ENCODE assay signal across 11 mouse cellular contexts in the genomic region with DNA sequence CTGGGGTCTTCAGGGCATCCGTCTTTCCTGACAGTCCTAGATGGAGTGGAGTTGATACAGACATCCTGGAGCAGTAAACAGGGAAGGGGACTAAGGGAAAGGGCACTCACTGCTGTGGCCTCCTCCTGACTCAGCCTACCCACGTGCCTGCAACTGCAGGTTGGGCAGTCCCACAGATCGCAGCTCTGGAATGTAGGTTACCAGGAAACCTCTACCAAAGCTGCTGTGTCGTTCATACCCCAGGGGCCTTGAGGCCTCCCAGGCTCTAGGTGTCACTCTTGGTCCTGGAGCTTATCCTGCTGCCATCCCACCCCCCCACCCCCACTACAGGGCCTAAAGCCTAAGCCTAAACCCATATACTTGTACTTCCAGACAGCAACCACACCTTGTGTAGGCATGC. TPM values are rescaled to one million over a fixed set of nuclear protein-coding genes. Genes with fewer than 3 reads are reported as not detected.
A peak's percentile ranks its signal among the peaks of the same experiment; 100 is the strongest.
DNase-seq lines count a peak whose midpoint lies in the region; ATAC-seq and TF ChIP-seq lines count a peak whose summit lies in the region.
"Had no signal": no experiment of that assay in that cellular context is flagged by ENCODE, and none has a peak within 500 bp of the region (broad histone marks: within the 10 kb centered on the region; RNA-seq: fewer than 3 reads in every experiment).

No protein-coding gene starts in this region.

- H3K9ac ChIP-seq in forebrain, embryonic 16.5 days (replicated peaks; ENCODE audit: low read depth, low read length), result no peak overlapping the region
- H3K9ac ChIP-seq in kidney, embryonic 15.5 days, result 0 out of 2 replicates have a peak overlapping the region, but pooled peaks have one; percentile 11
- no peak overlapping the region for H3K9ac ChIP-seq in ES-Bruce4 (ENCODE audit: low read depth, poor library complexity, severe bottlenecking)
- H3K9ac ChIP-seq in hindbrain, embryonic 16.5 days (ENCODE audit: low read depth, low read length), result no peak overlapping the region
- H3K9ac ChIP-seq: lung, embryonic 15.5 days; neural tube, embryonic 12.5 days had no signal

- no peak for ATAC-seq in forebrain, embryonic 16.5 days
- no peak for ATAC-seq in kidney, embryonic 15.5 days (replicated peaks; ENCODE audit: low FRiP score)
- no peak for ATAC-seq in hindbrain, embryonic 16.5 days

- peaks cover 51% of the 10 kb centered on the region for H3K4me1 ChIP-seq in forebrain, embryonic 10.5 days
- peaks cover 29% of the 10 kb centered on the region for H3K4me1 ChIP-seq in forebrain, embryonic 16.5 days (replicated peaks; ENCODE audit: control insufficient read depth, insufficient read depth, low read length)
- H3K4me1 ChIP-seq in kidney, embryonic 15.5 days, result peaks cover 39% of the 10 kb centered on the region
- peaks cover 27% of the 10 kb centered on the region for H3K4me1 ChIP-seq in kidney, adult 2 months (ENCODE audit: control insufficient read depth, insufficient read depth, low read length)
- peaks cover 2% of the 10 kb centered on the region for H3K4me1 ChIP-seq in ES-Bruce4 (ENCODE audit: control insufficient read depth, insufficient read depth, low read length)
- H3K4me1 ChIP-seq in hindbrain, embryonic 16.5 days (ENCODE audit: control insufficient read depth, insufficient read depth, low read depth, low read length), result peaks cover 29% of the 10 kb centered on the region

- TF ChIP-seq EP300 in ES-Bruce4 (IDR thresholded peaks at IDR 0.05; ENCODE audit: insufficient read depth, low read depth, low read length), result no peak

- no peak for TF ChIP-seq CTCF in kidney, adult 2 months (conservative IDR thresholded peaks at IDR 0.05; ENCODE audit: insufficient read depth, insufficient read length, low read depth, low read length)
- TF ChIP-seq CTCF in ES-Bruce4 (IDR thresholded peaks at IDR 0.05; ENCODE audit: low read depth, low read length), result peak; percentile 36

- H3K27ac ChIP-seq in forebrain, embryonic 10.5 days, result no peak overlapping the region
- no peak overlapping the region for H3K27ac ChIP-seq in forebrain, embryonic 16.5 days (ENCODE audit: low read length)
- H3K27ac ChIP-seq in kidney, embryonic 15.5 days, result no peak overlapping the region
- no peak overlapping the region for H3K27ac ChIP-seq in kidney, adult 2 months (ENCODE audit: insufficient read depth, low read depth, low read length)
- no peak overlapping the region; the same call in 1 of the 2 replicates for H3K27ac ChIP-seq in ES-Bruce4 (ENCODE audit: insufficient read depth, low read length)
- no peak overlapping the region for H3K27ac ChIP-seq in hindbrain, embryonic 16.5 days (ENCODE audit: low read depth, low read length)
- H3K27ac ChIP-seq: lung, embryonic 15.5 days; neural tube, embryonic 12.5 days had no signal

- no peak for TF ChIP-seq POLR2A in kidney, adult 2 months (IDR thresholded peaks at IDR 0.05; ENCODE audit: low read depth, low read length)
- TF ChIP-seq POLR2A in ES-Bruce4 (IDR thresholded peaks at IDR 0.05; ENCODE audit: insufficient read depth, low read length), result no peak

- H3K9me3 ChIP-seq in forebrain, embryonic 10.5 days, result no peaks in the 10 kb centered on the region
- H3K9me3 ChIP-seq in forebrain, embryonic 16.5 days (ENCODE audit: control insufficient read depth, low read length), result no peaks in the 10 kb centered on the region
- H3K9me3 ChIP-seq in kidney, embryonic 15.5 days (replicated peaks), result no peaks in the 10 kb centered on the region
- no peaks in the 10 kb centered on the region for H3K9me3 ChIP-seq in ES-Bruce4 (replicated peaks; ENCODE audit: control insufficient read depth, insufficient read depth, low read length, poor library complexity, severe bottlenecking)
- no peaks in the 10 kb centered on the region for H3K9me3 ChIP-seq in hindbrain, embryonic 16.5 days (ENCODE audit: control insufficient read depth, low read length)
- H3K9me3 ChIP-seq: lung, embryonic 15.5 days; neural tube, embryonic 12.5 days had no signal

- DNase-seq in forebrain, embryonic 10.5 days (ENCODE audit: extremely low spot score, low spot score), result no peak
- no peak for DNase-seq in kidney, adult 2 months
- no peak for DNase-seq in frontal cortex, postnatal 36 days (ENCODE audit: low spot score in 2 of 2)
- DNase-seq in ovary, adult 18-20 months (ENCODE audit: low spot score), result no peak
- DNase-seq: thymus, postnatal 14 days had no signal

- H3K36me3 ChIP-seq in forebrain, embryonic 10.5 days (replicated peaks), result peaks cover 67% of the 10 kb centered on the region
- H3K36me3 ChIP-seq in forebrain, embryonic 16.5 days (ENCODE audit: control insufficient read depth, insufficient read depth), result peaks cover 7% of the 10 kb centered on the region
- H3K36me3 ChIP-seq in kidney, embryonic 15.5 days, result peaks cover 58% of the 10 kb centered on the region
- no peaks in the 10 kb centered on the region for H3K36me3 ChIP-seq in kidney, adult 2 months (ENCODE audit: control insufficient read depth, insufficient read depth, low read length)
- peaks cover 18% of the 10 kb centered on the region for H3K36me3 ChIP-seq in ES-Bruce4 (ENCODE audit: control insufficient read depth, insufficient read depth, low read length, poor library complexity, severe bottlenecking)
- H3K36me3 ChIP-seq in hindbrain, embryonic 16.5 days (ENCODE audit: control insufficient read depth, insufficient read depth, low read length), result peaks cover 26% of the 10 kb centered on the region

- WGBS in forebrain, embryonic 10.5 days, result 81% methylated on average over 4 of the region's 4 CpGs
- 75% methylated on average over 4 of the region's 4 CpGs for WGBS in forebrain, embryonic 16.5 days
- WGBS in kidney, embryonic 15.5 days, result 68% methylated on average over 4 of the region's 4 CpGs
- 44% methylated on average over 4 of the region's 4 CpGs for WGBS in kidney, adult 2 months
- WGBS in hindbrain, embryonic 16.5 days, result 69% methylated on average over 4 of the region's 4 CpGs

- peak overlapping the region; percentile 18 for H3K4me3 ChIP-seq in forebrain, embryonic 10.5 days
- H3K4me3 ChIP-seq in forebrain, embryonic 16.5 days (replicated peaks; ENCODE audit: low read length), result no peak overlapping the region
- H3K4me3 ChIP-seq in kidney, embryonic 15.5 days (replicated peaks), result no peak overlapping the region
- no peak overlapping the region for H3K4me3 ChIP-seq in kidney, adult 2 months (ENCODE audit: insufficient read depth, low read depth, low read length)
- no peak overlapping the region for H3K4me3 ChIP-seq in ES-Bruce4 (ENCODE audit: low read depth, low read length)
- no peak overlapping the region for H3K4me3 ChIP-seq in hindbrain, embryonic 16.5 days (ENCODE audit: low read length)
- H3K4me3 ChIP-seq: lung, embryonic 15.5 days; neural tube, embryonic 12.5 days had no signal

- no peak overlapping the region for H3K4me2 ChIP-seq in forebrain, embryonic 16.5 days (ENCODE audit: low read length)
- H3K4me2 ChIP-seq in kidney, embryonic 15.5 days, result no peak overlapping the region
- peak overlapping the region; percentile 32 for H3K4me2 ChIP-seq in hindbrain, embryonic 16.5 days (ENCODE audit: low read length)
- H3K4me2 ChIP-seq: lung, embryonic 15.5 days had no signal

- no peaks in the 10 kb centered on the region for H3K27me3 ChIP-seq in forebrain, embryonic 10.5 days (ENCODE audit: poor library complexity, severe bottlenecking)
- no peaks in the 10 kb centered on the region for H3K27me3 ChIP-seq in forebrain, embryonic 16.5 days (replicated peaks; ENCODE audit: control insufficient read depth, insufficient read depth, low read length)
- H3K27me3 ChIP-seq in kidney, embryonic 15.5 days, result no peaks in the 10 kb centered on the region
- H3K27me3 ChIP-seq in kidney, adult 2 months (replicated peaks; ENCODE audit: control insufficient read depth, insufficient read depth, low read length), result no peaks in the 10 kb centered on the region
- no peaks in the 10 kb centered on the region for H3K27me3 ChIP-seq in ES-Bruce4 (ENCODE audit: control insufficient read depth, insufficient read depth, low read length, poor library complexity, severe bottlenecking)
- H3K27me3 ChIP-seq in hindbrain, embryonic 16.5 days (replicated peaks; ENCODE audit: control insufficient read depth, insufficient read depth, low read length), result no peaks in the 10 kb centered on the region
- H3K27me3 ChIP-seq: lung, embryonic 15.5 days; neural tube, embryonic 12.5 days had no signal

RNA-seq across cellular contexts. Expression of a gene that starts 3.5 kb away (rescaled TPM):
- polyA plus RNA-seq in forebrain, embryonic 10.5 days (2016; fragmentation: Nextera tagmentation; extraction: Ambion mirVana), result 598 and 623 TPM in 2 replicates
- 726 and 729 TPM in 2 replicates for polyA plus RNA-seq in forebrain, embryonic 16.5 days (2015; fragmentation: Nextera tagmentation; extraction: Ambion mirVana)
- polyA plus RNA-seq in kidney, embryonic 15.5 days (2015; fragmentation: Nextera tagmentation; extraction: Ambion mirVana), result 913 and 925 TPM in 2 replicates
- 825 and 914 TPM in 2 replicates for polyA plus RNA-seq in kidney, adult 2 months (2012; rRNA removed)
- polyA plus RNA-seq in ES-Bruce4 (2011; ENCODE audit: insufficient read depth, insufficient read length, low read depth, missing spikeins), result 445 and 449 TPM in 2 replicates
- 1,077 and 1,193 TPM in 2 replicates for polyA plus RNA-seq in hindbrain, embryonic 16.5 days (2015; fragmentation: Nextera tagmentation; extraction: Ambion mirVana)

RNA-seq across cellular contexts. Expression of a gene that starts 8.7 kb away (rescaled TPM):
- 0.06 TPM in 1 of 2 replicates, not detected in the other for polyA plus RNA-seq in forebrain, embryonic 10.5 days (2016; fragmentation: Nextera tagmentation; extraction: Ambion mirVana)
- polyA plus RNA-seq in forebrain, embryonic 16.5 days (2015; fragmentation: Nextera tagmentation; extraction: Ambion mirVana), result 0.39 and 0.52 TPM in 2 replicates
- polyA plus RNA-seq in kidney, embryonic 15.5 days (2015; fragmentation: Nextera tagmentation; extraction: Ambion mirVana), result 0.05 and 0.19 TPM in 2 replicates
- 1.5 and 1.9 TPM in 2 replicates for polyA plus RNA-seq in kidney, adult 2 months (2012; rRNA removed)
- polyA plus RNA-seq in ES-Bruce4 (2011; ENCODE audit: insufficient read depth, insufficient read length, low read depth, missing spikeins), result 7.3 and 8.4 TPM in 2 replicates
- 1.2 and 1.4 TPM in 2 replicates for polyA plus RNA-seq in hindbrain, embryonic 16.5 days (2015; fragmentation: Nextera tagmentation; extraction: Ambion mirVana)

RNA-seq across cellular contexts. Expression of a gene that starts 18.9 kb away (rescaled TPM):
- polyA plus RNA-seq in forebrain, embryonic 10.5 days (2016; fragmentation: Nextera tagmentation; extraction: Ambion mirVana), result 0.84 and 1.0 TPM in 2 replicates
- 1.7 and 1.8 TPM in 2 replicates for polyA plus RNA-seq in forebrain, embryonic 16.5 days (2015; fragmentation: Nextera tagmentation; extraction: Ambion mirVana)
- 0.50 and 0.95 TPM in 2 replicates for polyA plus RNA-seq in kidney, embryonic 15.5 days (2015; fragmentation: Nextera tagmentation; extraction: Ambion mirVana)
- polyA plus RNA-seq in kidney, adult 2 months (2012; rRNA removed), result 0.34 and 0.94 TPM in 2 replicates
- polyA plus RNA-seq in ES-Bruce4 (2011; ENCODE audit: insufficient read depth, insufficient read length, low read depth, missing spikeins), result 2.8 and 3.6 TPM in 2 replicates
- 1.7 TPM in 2 replicates for polyA plus RNA-seq in hindbrain, embryonic 16.5 days (2015; fragmentation: Nextera tagmentation; extraction: Ambion mirVana)

RNA-seq across cellular contexts. Expression of a gene that starts 25.8 kb away (rescaled TPM):
- polyA plus RNA-seq in forebrain, embryonic 10.5 days (2016; fragmentation: Nextera tagmentation; extraction: Ambion mirVana), result 253 and 264 TPM in 2 replicates
- polyA plus RNA-seq in forebrain, embryonic 16.5 days (2015; fragmentation: Nextera tagmentation; extraction: Ambion mirVana), result 61.1 and 71.1 TPM in 2 replicates
- 88.4 and 100 TPM in 2 replicates for polyA plus RNA-seq in kidney, embryonic 15.5 days (2015; fragmentation: Nextera tagmentation; extraction: Ambion mirVana)
- polyA plus RNA-seq in kidney, adult 2 months (2012; rRNA removed), result 159 and 183 TPM in 2 replicates
- polyA plus RNA-seq in ES-Bruce4 (2011; ENCODE audit: insufficient read depth, insufficient read length, low read depth, missing spikeins), result 299 and 319 TPM in 2 replicates
- 73.5 and 84.7 TPM in 2 replicates for polyA plus RNA-seq in hindbrain, embryonic 16.5 days (2015; fragmentation: Nextera tagmentation; extraction: Ambion mirVana)

RNA-seq across cellular contexts. Expression of a gene that starts 38.6 kb away (rescaled TPM):
- polyA plus RNA-seq in forebrain, embryonic 10.5 days (2016; fragmentation: Nextera tagmentation; extraction: Ambion mirVana), result 59.7 and 63.8 TPM in 2 replicates
- polyA plus RNA-seq in forebrain, embryonic 16.5 days (2015; fragmentation: Nextera tagmentation; extraction: Ambion mirVana), result 75.9 and 76.6 TPM in 2 replicates
- polyA plus RNA-seq in kidney, embryonic 15.5 days (2015; fragmentation: Nextera tagmentation; extraction: Ambion mirVana), result 71.2 and 81.4 TPM in 2 replicates
- polyA plus RNA-seq in kidney, adult 2 months (2012; rRNA removed), result 60.3 and 75.2 TPM in 2 replicates
- 11.3 and 14.5 TPM in 2 replicates for polyA plus RNA-seq in ES-Bruce4 (2011; ENCODE audit: insufficient read depth, insufficient read length, low read depth, missing spikeins)
- polyA plus RNA-seq in hindbrain, embryonic 16.5 days (2015; fragmentation: Nextera tagmentation; extraction: Ambion mirVana), result 107 and 124 TPM in 2 replicates
